ENCODE assay signal across 22 mouse cellular contexts in genomic region chr14:79049544-79049943, GRCm38 (mm10).
A peak's percentile ranks its signal among the peaks of the same experiment; 100 is the strongest.
DNase-seq lines count a peak whose midpoint lies in the region; ATAC-seq and TF ChIP-seq lines count a peak whose summit lies in the region.
"Had no signal": no experiment of that assay in that cellular context is flagged by ENCODE, and none has a peak within 500 bp of the region (broad histone marks: within the 10 kb centered on the region; RNA-seq: fewer than 3 reads in every experiment).

No protein-coding gene starts in this region.

- no peak overlapping the region for H3K27ac ChIP-seq in kidney, adult 2 months (ENCODE audit: insufficient read depth, low read depth, low read length)
- H3K27ac ChIP-seq in forebrain, embryonic 10.5 days: no peak overlapping the region
- H3K27ac ChIP-seq: forebrain, embryonic 13.5 days; heart, adult 2 months; heart, embryonic 15.5 days; hindbrain, embryonic 15.5 days; midbrain, embryonic 10.5 days; neural tube, embryonic 12.5 days had no signal

- no peak for TF ChIP-seq POLR2A in kidney, adult 2 months (IDR thresholded peaks at IDR 0.05; ENCODE audit: low read depth, low read length)

- no peaks in the 10 kb centered on the region for H3K27me3 ChIP-seq in kidney, adult 2 months (replicated peaks; ENCODE audit: control insufficient read depth, insufficient read depth, low read length)
- no peaks in the 10 kb centered on the region for H3K27me3 ChIP-seq in forebrain, embryonic 10.5 days (ENCODE audit: poor library complexity, severe bottlenecking)
- H3K27me3 ChIP-seq: forebrain, embryonic 13.5 days; heart, embryonic 15.5 days; hindbrain, embryonic 15.5 days; neural tube, embryonic 12.5 days had no signal

- no peak overlapping the region for H3K4me3 ChIP-seq in kidney, adult 2 months (ENCODE audit: insufficient read depth, low read depth, low read length)
- H3K4me3 ChIP-seq in forebrain, embryonic 10.5 days: no peak overlapping the region
- H3K4me3 ChIP-seq: forebrain, embryonic 13.5 days; heart, adult 2 months; heart, embryonic 15.5 days; hindbrain, embryonic 15.5 days; midbrain, embryonic 10.5 days; neural tube, embryonic 12.5 days had no signal

- TF ChIP-seq CTCF in kidney, adult 2 months (conservative IDR thresholded peaks at IDR 0.05; ENCODE audit: insufficient read depth, insufficient read length, low read depth, low read length): no peak

- no peaks in the 10 kb centered on the region for H3K4me1 ChIP-seq in kidney, adult 2 months (ENCODE audit: control insufficient read depth, insufficient read depth, low read length)
- H3K4me1 ChIP-seq in forebrain, embryonic 10.5 days: no peaks in the 10 kb centered on the region
- H3K4me1 ChIP-seq: forebrain, embryonic 13.5 days; heart, embryonic 15.5 days; midbrain, embryonic 10.5 days had no signal

- DNase-seq in kidney, adult 11 months: peak; percentile 10
- DNase-seq in kidney, adult 9 months: no peak
- peak; percentile 22 for DNase-seq in kidney, adult 2 months
- peak; percentile 18 for DNase-seq in kidney, postnatal 14 days
- peak; percentile 62 for DNase-seq in retina, postnatal 1 day
- DNase-seq in forebrain, embryonic 10.5 days (ENCODE audit: extremely low spot score, low spot score): no peak
- DNase-seq: adrenal gland, postnatal 25 days; cerebellum, adult 11 months; cerebellum, postnatal 14 days; embryo, embryonic 11 days; gastrocnemius, postnatal 14 days; heart, adult 2 months; heart, postnatal 4 days; lung, adult 2 months; thymus, postnatal 14 days had no signal

- WGBS in kidney, adult 2 months: 49% methylated on average over 11 of the region's 11 CpGs
- WGBS in forebrain, embryonic 10.5 days: 82% methylated on average over 11 of the region's 11 CpGs

- ATAC-seq in granulocyte monocyte progenitor cell, adult 5-6 weeks (replicated peaks; ENCODE audit: poor library complexity, severe bottlenecking): no peak
- ATAC-seq: forebrain, embryonic 13.5 days had no signal

- no peaks in the 10 kb centered on the region for H3K9me3 ChIP-seq in forebrain, embryonic 10.5 days
- H3K9me3 ChIP-seq: forebrain, embryonic 13.5 days; G1E; heart, embryonic 15.5 days; hindbrain, embryonic 15.5 days; midbrain, embryonic 10.5 days; neural tube, embryonic 12.5 days had no signal

- peaks cover 2% of the 10 kb centered on the region; the same call in 1 of the 2 replicates for H3K36me3 ChIP-seq in kidney, adult 2 months (ENCODE audit: control insufficient read depth, insufficient read depth, low read length)
- H3K36me3 ChIP-seq in forebrain, embryonic 10.5 days (replicated peaks): no peaks in the 10 kb centered on the region
- H3K36me3 ChIP-seq: heart, embryonic 15.5 days; hindbrain, embryonic 15.5 days; midbrain, embryonic 10.5 days; neural tube, embryonic 12.5 days had no signal

Comparison
In these comparisons a context has a peak if more than half of its experiments do, and no peak if none do; other contexts are left out.
1. DNase-seq: peak in kidney, adult 11 months (single experiment), kidney, adult 2 months (single experiment), kidney, postnatal 14 days (single experiment) and retina, postnatal 1 day (single experiment); none in kidney, adult 9 months (single experiment) and forebrain, embryonic 10.5 days (single experiment).